Mouse (Mus musculus) MEL (cell line): ENCODE measurements around the gene Mgat4b.

Experiments
- CTCF ChIP-seq, 3 experiments: IDR thresholded peaks in 2 of 3; conservative IDR thresholded peaks in 1 of 3; 2 replicates each; pipeline ENCODE4 v1.5.1; 2011 to 2012; ENCODE audit warnings: low read length in 3 of 3, low read depth in 2 of 3, mild to moderate bottlenecking in 2 of 3, improper control_type of control experiment in 1 of 3, inconsistent platforms in 1 of 3, mixed read lengths in 1 of 3, moderate library complexity in 1 of 3; ENCODE audit not compliant: control insufficient read depth in 1 of 3, insufficient read depth in 1 of 3, poor library complexity in 1 of 3, severe bottlenecking in 1 of 3
- EP300 ChIP-seq, 2 experiments: IDR thresholded peaks; 2 replicates each; pipeline ENCODE4 v1.6.1; 2011; ENCODE audit warnings: improper control_type of control experiment in 2 of 2, low read length in 2 of 2, low read depth in 1 of 2, mild to moderate bottlenecking in 1 of 2
- KAT2A ChIP-seq: conservative IDR thresholded peaks from 2 replicates; pipeline ENCODE4 v1.6.1; 2012; ENCODE audit warnings: low read depth, low read length, improper control_type of control experiment, inconsistent platforms
- NELFE ChIP-seq: IDR thresholded peaks from 2 replicates; pipeline ENCODE4 v1.6.1; 2011; ENCODE audit warnings: low read depth, low read length, improper control_type of control experiment

GRCm38 (mm10) chr11:50252166-50252565, 41.5 kb downstream of the Mgat4b start:
- TF ChIP-seq CTCF (IDR thresholded peaks at IDR 0.05 in 2 of 3, conservative IDR thresholded peaks at IDR 0.05 in 1 of 3; ENCODE audit: control insufficient read depth in 1 of 3, insufficient read depth in 1 of 3, low read depth in 2 of 3, low read length in 3 of 3, poor library complexity in 1 of 3, severe bottlenecking in 1 of 3) (no peak), EP300 (IDR thresholded peaks at IDR 0.05; ENCODE audit: low read depth in 1 of 2, low read length in 2 of 2) (no peak), NELFE (no peak), KAT2A (no peak)
